Mouse (Mus musculus): ENCODE measurements around the gene Kcnk10. TPM values are rescaled to one million over a fixed set of nuclear protein-coding genes. Genes with fewer than 3 reads are reported as not detected.
A peak's percentile ranks its signal among the peaks of the same experiment; 100 is the strongest.
"Not testable (repeated sequence)": the region's sequence is repeated elsewhere in the genome, so short reads cannot be mapped to it uniquely, and the experiment has no call there.

Gene Kcnk10
- 0.04 and 0.12 TPM in 2 replicates for polyA plus RNA-seq (2012; rRNA removed)

DNA sequence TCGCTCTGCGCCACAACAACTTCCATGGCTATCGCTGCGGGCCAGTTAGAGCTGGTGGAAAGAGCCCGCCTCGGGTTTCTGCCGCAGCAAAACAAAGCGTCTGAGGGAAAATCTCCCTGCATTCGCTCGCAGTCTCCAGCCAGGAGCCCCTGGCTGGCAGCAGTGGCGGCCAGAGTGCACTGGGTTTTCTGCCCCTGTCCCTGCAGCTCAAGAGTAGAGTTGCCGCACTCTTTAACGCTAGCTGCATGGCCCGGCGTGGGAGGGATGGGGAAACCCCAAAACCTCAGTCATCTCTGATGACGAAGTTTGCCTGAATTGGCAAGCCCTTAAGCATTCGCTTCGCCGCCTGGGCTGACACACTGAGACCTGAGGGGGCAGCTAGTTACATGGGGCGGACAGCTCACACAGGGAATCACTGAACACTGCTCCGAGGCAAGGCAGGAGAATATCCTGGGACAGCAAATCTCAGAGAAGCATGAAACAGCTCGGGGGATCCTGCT lies at the start of gene Kcnk10:
Gene Kcnk10, minus strand, starts transcription at position 450 of the 500 bp plus-strand sequence.
- H3K4me3 ChIP-seq (ENCODE audit: control insufficient read depth, insufficient read depth, low read length), result no peak within 1 kb of the TSS
- peak; percentile 14 for DNase-seq
- H3K4me1 ChIP-seq (replicated peaks; ENCODE audit: control insufficient read depth, insufficient read depth, low read length), result no peaks in the 10 kb centered on the region; the same call in 1 of the 2 replicates
- peaks cover 6% of the 10 kb centered on the region; the same call in 1 of the 2 replicates for H3K27me3 ChIP-seq (ENCODE audit: control insufficient read depth, insufficient read depth, low read length)
- no peaks in the 10 kb centered on the region for H3K36me3 ChIP-seq (ENCODE audit: control insufficient read depth, insufficient read depth, low read length)
- no peak for TF ChIP-seq CTCF (IDR thresholded peaks at IDR 0.05; ENCODE audit: borderline replicate concordance, control insufficient read depth, extremely low read depth, insufficient read depth, low read length, poor library complexity)
- TF ChIP-seq POLR2A (IDR thresholded peaks at IDR 0.05; ENCODE audit: control insufficient read depth, extremely low read depth, insufficient read depth, low read length, poor library complexity), result no peak
- no peak within 1 kb of the TSS for H3K27ac ChIP-seq (ENCODE audit: control insufficient read depth, insufficient read depth, low read length)
- 6% methylated on average over 22 of the region's 22 CpGs for WGBS

DNA sequence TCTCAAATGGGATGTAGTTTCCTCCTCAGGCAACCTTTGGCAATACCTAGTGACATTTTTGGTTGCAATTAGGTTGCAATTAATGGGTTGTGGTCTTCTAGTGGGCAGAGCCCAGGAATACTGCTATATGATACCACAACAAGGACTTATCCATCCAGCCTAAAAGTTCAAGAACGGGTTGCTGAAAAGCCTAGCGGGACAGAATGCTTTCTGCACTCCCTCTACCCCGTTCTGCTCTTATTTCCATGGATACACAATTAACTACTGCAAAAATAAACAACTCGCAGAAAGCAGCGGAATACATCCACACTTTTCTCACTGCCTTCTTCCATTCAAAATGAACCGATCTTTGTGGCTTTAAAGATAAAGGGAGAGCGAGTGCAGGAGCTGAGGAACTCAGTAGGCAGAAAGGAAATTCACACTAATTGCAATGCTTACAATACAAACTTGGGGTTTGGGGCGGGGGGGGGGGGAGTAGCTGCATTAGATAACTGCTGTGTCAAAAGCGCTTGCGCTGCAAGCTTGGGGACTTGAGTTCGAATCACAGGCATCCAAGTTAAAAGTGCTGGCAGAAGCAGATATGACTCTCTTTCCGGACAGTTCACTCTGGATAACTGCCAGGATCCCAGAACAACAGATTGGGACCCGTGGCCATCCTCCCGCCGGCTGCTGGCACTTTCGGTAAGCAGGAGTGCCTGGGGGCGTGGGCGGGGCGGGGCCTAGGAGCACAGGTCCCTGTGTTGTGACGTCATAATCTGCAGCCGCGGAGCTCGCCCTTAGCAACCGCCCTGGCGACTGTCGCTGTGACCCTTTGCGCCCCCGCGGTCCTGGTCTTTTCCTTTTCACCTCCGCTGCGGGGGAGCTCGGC lies 49.5 kb upstream of the Kcnk10 start, which contains the start of gene Spata7:
Gene Spata7, plus strand, starts transcription at position 766 of the 868 bp plus-strand sequence.
- no peak within 1 kb of the TSS for H3K27ac ChIP-seq (ENCODE audit: control insufficient read depth, insufficient read depth, low read length)

DNA sequence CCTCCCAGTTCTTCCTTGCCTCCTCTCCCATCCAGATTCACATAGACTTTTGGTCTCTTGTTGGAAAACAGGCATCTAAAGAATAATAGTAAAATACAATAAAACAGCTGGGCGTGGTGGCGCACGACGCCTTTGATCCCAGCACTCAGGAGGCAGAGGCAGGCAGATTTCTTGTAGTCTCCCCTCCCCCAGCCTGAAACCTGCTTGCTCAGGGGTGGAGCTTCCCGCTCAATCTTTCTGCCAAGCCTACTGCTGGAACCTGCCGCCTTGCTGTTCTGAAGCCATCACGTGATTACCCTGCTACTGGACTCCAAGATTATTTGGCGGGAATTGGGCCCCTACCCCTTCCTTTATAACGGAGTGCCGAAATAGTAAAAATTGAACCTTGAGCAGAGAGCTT lies 45.2 kb upstream of the Kcnk10 start:
- not testable (repeated sequence) for H3K27me3 ChIP-seq (ENCODE audit: control insufficient read depth, insufficient read depth, low read length); H3K4me1 ChIP-seq (replicated peaks; ENCODE audit: control insufficient read depth, insufficient read depth, low read length); H3K4me3 ChIP-seq (ENCODE audit: control insufficient read depth, insufficient read depth, low read length); H3K27ac ChIP-seq (ENCODE audit: control insufficient read depth, insufficient read depth, low read length); DNase-seq; H3K36me3 ChIP-seq (ENCODE audit: control insufficient read depth, insufficient read depth, low read length)
- 95% methylated on average over 10 of the region's 10 CpGs for WGBS

More for the DNA sequence above, 49.5 kb upstream of the Kcnk10 start, which contains the start of gene Spata7:
- TF ChIP-seq CTCF (IDR thresholded peaks at IDR 0.05; ENCODE audit: borderline replicate concordance, control insufficient read depth, extremely low read depth, insufficient read depth, low read length, poor library complexity) (0 out of 2 replicates have a peak, but pooled peaks have one; percentile 26), POLR2A (IDR thresholded peaks at IDR 0.05; ENCODE audit: control insufficient read depth, extremely low read depth, insufficient read depth, low read length, poor library complexity) (no peak)
- Histone ChIP-seq H3K27me3 (ENCODE audit: control insufficient read depth, insufficient read depth, low read length) (no peaks in the 10 kb centered on the region), H3K4me3 (ENCODE audit: control insufficient read depth, insufficient read depth, low read length) (peak within 1 kb of the TSS; percentile 84), H3K36me3 (ENCODE audit: control insufficient read depth, insufficient read depth, low read length) (no peaks in the 10 kb centered on the region), H3K4me1 (replicated peaks; ENCODE audit: control insufficient read depth, insufficient read depth, low read length) (peaks cover 5% of the 10 kb centered on the region)
- DNase-seq, result peak; percentile 73
- WGBS, result 6% methylated on average over 32 of the region's 32 CpGs

- H3K4me3 ChIP-seq (ENCODE audit: control insufficient read depth, insufficient read depth, low read length); H3K4me1 ChIP-seq (replicated peaks; ENCODE audit: control insufficient read depth, insufficient read depth, low read length); H3K27me3 ChIP-seq (ENCODE audit: control insufficient read depth, insufficient read depth, low read length); H3K27ac ChIP-seq (ENCODE audit: control insufficient read depth, insufficient read depth, low read length); DNase-seq; H3K36me3 ChIP-seq (ENCODE audit: control insufficient read depth, insufficient read depth, low read length): not testable (repeated sequence)
- 59% methylated on average over 6 of the region's 6 CpGs for WGBS
Measured at GRCm38 (mm10) chr12:98620922-98621321, 42.8 kb upstream of the Kcnk10 start.

DNA sequence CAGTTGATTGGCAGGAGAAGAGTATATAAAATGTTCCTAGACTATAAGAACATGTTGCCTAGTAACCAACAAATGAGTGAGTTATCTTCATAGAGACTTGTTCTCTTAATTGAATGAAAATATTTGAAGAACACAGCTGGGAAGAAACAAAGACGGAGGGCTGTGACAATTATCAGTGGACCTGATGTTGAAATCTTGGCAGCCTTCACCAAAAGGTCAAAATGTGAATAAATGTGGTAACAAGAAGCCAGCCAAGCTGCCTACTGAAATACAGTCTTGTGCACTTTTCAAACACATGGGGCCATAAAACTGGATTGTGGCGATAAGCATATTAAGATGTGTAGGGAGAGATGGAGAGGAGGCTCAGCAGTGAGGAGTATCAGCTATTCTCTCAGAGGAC lies 41.4 kb upstream of the Kcnk10 start:
- Histone ChIP-seq H3K4me3 (ENCODE audit: control insufficient read depth, insufficient read depth, low read length) (no peak overlapping the region), H3K27ac (ENCODE audit: control insufficient read depth, insufficient read depth, low read length) (no peak overlapping the region), H3K36me3 (ENCODE audit: control insufficient read depth, insufficient read depth, low read length) (no peaks in the 10 kb centered on the region), H3K4me1 (replicated peaks; ENCODE audit: control insufficient read depth, insufficient read depth, low read length) (no peaks in the 10 kb centered on the region; the same call in 1 of the 2 replicates), H3K27me3 (ENCODE audit: control insufficient read depth, insufficient read depth, low read length) (no peaks in the 10 kb centered on the region; the same call in 1 of the 2 replicates)
- 92% methylated on average over 2 of the region's 2 CpGs for whole genome bisulfite sequencing
- TF ChIP-seq POLR2A (IDR thresholded peaks at IDR 0.05; ENCODE audit: control insufficient read depth, extremely low read depth, insufficient read depth, low read length, poor library complexity) (no peak), CTCF (IDR thresholded peaks at IDR 0.05; ENCODE audit: borderline replicate concordance, control insufficient read depth, extremely low read depth, insufficient read depth, low read length, poor library complexity) (no peak)
- no peak for DNase-seq

DNA sequence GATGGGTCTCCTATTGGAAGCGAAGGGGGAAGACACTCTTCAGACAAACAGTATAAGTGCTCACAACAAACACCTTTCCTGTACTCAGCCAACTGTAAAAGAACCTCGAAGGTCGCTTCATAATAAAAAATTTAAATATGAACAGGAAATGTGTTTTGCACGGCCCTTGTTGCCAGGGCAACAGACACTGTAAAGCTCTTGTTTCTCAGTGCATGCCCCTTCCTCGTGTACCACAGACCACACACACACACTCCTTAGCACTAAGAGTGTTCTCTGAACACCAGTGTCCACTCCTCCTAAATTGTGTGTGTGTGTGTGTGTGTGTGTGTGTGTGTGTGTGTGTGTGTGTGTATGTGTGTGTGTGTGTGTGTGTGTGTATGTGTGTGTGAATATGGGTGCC lies 37.6 kb upstream of the Kcnk10 start:
- H3K27me3 ChIP-seq (ENCODE audit: control insufficient read depth, insufficient read depth, low read length), result no peaks in the 10 kb centered on the region
- no peak overlapping the region for H3K4me3 ChIP-seq (ENCODE audit: control insufficient read depth, insufficient read depth, low read length)
- no peak for DNase-seq
- no peak for TF ChIP-seq POLR2A (IDR thresholded peaks at IDR 0.05; ENCODE audit: control insufficient read depth, extremely low read depth, insufficient read depth, low read length, poor library complexity)
- TF ChIP-seq CTCF (IDR thresholded peaks at IDR 0.05; ENCODE audit: borderline replicate concordance, control insufficient read depth, extremely low read depth, insufficient read depth, low read length, poor library complexity), result no peak
- no peaks in the 10 kb centered on the region; the same call in 1 of the 2 replicates for H3K4me1 ChIP-seq (replicated peaks; ENCODE audit: control insufficient read depth, insufficient read depth, low read length)
- no peak overlapping the region for H3K27ac ChIP-seq (ENCODE audit: control insufficient read depth, insufficient read depth, low read length)
- no peaks in the 10 kb centered on the region for H3K36me3 ChIP-seq (ENCODE audit: control insufficient read depth, insufficient read depth, low read length)
- WGBS, result 19% methylated on average over 5 of the region's 5 CpGs

All from thymus, adult 2 months (tissue).